Mouse (Mus musculus) G1E (cell line): ENCODE measurements around the gene Slfn14.

Source experiments
- CTCF ChIP-seq: IDR thresholded peaks from 2 replicates; pipeline ENCODE4 v1.5.1; 2012; ENCODE audit warnings: low read depth, low read length, inconsistent platforms, mixed read lengths
- GATA1 ChIP-seq: IDR thresholded peaks from 2 replicates; pipeline ENCODE4 v1.6.1; 2012; ENCODE audit warnings: borderline replicate concordance, low read length, inconsistent platforms, mixed read lengths
- POLR2AphosphoS5 ChIP-seq: IDR thresholded peaks from 2 replicates; pipeline ENCODE4 v1.6.1; 2012; ENCODE audit warnings: low read depth, low read length, inconsistent platforms; ENCODE audit not compliant: insufficient replicate concordance

GRCm38 (mm10) chr11:83289036-83289435, 2.5 kb upstream of the Slfn14 start:
- TF ChIP-seq CTCF: no peak
- no peak for TF ChIP-seq GATA1
- no peak for TF ChIP-seq POLR2AphosphoS5
